Mouse (Mus musculus) thymus, postnatal 36 days (tissue): Measurements from ENCODE around the gene Radil.

ENCODE experiments used
- DNase-seq, 2 experiments: peaks; one replicate each; pipeline ENCODE4 v3.0.0; 2022; ENCODE audit warnings: mixed read lengths in 2 of 2

Gene Radil

DNA sequence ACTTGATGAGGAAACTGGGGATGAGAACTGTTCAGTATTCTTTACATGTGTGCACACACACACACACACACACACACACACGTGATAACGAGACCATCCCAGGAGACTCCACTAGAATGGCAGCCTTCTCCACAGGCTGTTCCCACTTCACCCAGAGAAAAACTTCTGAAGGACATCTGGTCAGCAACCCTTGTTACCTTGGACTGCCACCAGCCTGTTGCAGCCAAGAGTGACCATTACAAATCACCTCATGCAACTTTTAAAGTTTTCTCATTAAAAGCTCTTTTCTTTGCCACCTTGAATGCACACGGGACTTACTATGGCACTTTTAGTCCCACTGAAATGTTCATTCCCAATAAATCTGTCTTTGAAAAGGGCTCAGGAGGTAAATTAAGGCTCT, 13.6 kb downstream of the Radil start:
- DNase-seq, result no peak

DNA sequence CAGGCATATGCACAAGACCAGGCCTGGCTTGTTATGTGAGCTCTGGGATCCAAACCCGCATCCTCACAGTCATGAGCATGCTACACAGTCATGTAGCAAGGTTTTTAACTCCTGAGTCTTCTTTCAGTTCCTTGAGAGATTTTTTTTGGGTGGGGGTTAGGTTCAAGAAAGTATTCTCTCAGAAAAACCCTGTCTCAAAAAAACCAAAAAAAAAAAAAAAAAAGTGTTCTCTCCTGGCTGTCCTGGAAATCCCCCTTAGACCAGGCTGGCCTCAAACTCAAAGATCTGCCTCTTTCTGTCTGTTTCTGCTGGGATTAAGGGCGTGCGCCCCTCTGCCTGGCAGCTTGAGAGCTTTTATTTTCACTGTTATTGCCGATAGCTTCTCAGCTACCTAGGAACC, 15.5 kb downstream of the Radil start:
- DNase-seq, result no peak

DNA sequence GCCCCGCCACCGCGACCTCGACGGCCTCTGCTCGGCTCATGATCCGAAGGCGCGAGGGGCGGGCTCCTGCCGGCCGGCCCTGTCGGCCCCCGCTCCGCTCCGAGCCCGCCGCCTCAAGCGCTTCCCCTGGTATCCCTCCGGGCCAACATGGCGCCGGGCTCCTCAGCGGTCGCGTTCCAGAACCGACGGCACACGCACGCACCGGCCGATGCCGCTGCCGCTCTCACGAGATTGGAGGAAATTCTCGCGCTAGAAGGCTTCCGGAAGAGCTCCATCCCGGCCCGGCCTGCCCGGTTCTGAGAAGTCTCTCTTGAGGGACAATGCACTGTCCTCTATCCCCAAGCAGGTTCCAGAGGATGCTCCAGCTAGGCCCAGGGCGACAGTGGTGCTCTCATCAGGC, 21.0 kb downstream of the Radil start, which contains the start of gene Papolb:
Gene Papolb, minus strand, starts transcription at position 162 of the 400 bp plus-strand sequence.
- DNase-seq, result no peak

GRCm38 (mm10) chr5:142524711-142525464, 26.0 kb downstream of the Radil start:
- DNase-seq, result no peak

DNA sequence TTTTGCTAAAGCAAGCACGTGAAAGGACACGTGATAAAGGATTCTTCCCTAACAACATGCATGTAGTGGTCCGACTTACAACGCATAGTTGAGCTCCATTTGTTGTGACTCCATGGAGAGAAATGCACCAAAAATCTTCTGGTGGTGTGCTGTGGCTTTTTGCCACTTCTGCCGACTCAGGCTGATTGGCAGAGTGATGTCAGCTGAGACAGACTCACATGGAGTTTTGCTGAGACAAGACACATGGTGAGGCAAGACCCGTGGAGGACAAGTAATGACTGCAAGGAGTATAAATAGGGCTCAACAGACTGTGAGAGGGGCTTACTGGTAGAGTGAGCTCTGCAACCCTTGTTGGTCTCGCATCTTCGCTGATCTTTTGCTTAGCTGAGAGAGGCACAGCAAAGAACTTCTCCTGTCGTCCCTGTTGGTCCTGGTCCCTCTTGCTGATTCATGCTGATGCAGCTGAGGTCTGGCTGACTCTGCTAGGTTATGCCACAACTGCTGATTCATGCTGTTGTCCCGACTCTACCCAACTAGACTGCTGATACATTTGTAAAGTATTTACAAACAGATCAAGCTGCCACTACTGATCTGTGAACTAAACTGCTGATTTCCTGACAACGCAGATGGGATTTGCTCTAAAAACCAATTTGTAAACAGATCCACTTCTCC, 29.6 kb downstream of the Radil start:
- DNase-seq, result no peak

- DNase-seq, result no peak
These were observed 30.5 kb downstream of the Radil start for GRCm38 (mm10) chr5:142520360-142520759.

DNA sequence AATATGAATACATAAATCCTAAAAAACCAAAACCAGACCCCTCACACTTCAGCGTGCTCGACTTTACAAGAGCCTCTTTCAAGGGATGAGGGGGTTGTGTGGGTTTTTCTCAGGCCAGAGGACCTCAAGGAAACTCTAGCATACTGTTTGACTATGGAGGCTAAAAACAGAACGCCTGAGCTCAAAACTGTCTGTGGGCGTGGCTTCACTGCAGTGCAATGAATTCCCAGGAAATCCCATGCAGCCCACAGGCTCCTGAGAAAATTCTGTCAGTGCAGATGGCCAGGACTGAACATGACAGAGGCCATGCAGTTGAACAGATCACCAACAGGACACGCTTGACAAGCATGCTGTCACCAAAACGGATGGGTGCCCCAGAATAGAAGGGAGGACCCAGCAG, 31.9 kb downstream of the Radil start:
- DNase-seq, result no peak

GRCm38 (mm10) chr5:142512112-142512511, 38.8 kb downstream of the Radil start:
- DNase-seq, result no peak

DNA sequence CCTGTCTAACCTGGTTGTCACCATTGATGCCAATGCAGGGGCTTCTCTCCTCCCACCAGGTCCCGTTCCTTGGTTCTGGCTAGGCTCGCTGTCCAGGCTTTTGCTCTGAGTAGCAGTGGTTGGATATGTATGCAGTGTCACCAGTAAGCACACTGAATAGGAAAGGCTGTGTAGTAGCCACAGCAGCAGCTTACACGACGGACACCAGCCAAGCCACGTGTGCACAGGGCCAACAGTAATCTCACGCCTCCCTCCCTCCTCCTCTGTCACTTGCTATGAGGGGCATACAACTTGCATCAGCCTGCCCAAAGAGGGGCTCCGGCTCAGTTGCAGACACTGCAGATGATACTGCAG, 40.9 kb downstream of the Radil start:
- DNase-seq, result no peak

- DNase-seq, result no peak
These were observed 41.5 kb downstream of the Radil start for GRCm38 (mm10) chr5:142509141-142510060.

- DNase-seq, result no peak
These were observed 45.0 kb downstream of the Radil start for GRCm38 (mm10) chr5:142505695-142506423.

- DNase-seq, result no peak
These were observed 46.7 kb downstream of the Radil start for GRCm38 (mm10) chr5:142504175-142504574.

- DNase-seq, result peak; percentile 47 to 51
These were observed 48.5 kb downstream of the Radil start for GRCm38 (mm10) chr5:142502414-142502813.

GRCm38 (mm10) chr5:142500918-142501317, 50.0 kb downstream of the Radil start:
- DNase-seq, result peak; percentile 7 to 22

GRCm38 (mm10) chr5:142498964-142499363, 51.9 kb downstream of the Radil start:
- peak in 1 of 2 experiments; percentile 14 for DNase-seq

DNA sequence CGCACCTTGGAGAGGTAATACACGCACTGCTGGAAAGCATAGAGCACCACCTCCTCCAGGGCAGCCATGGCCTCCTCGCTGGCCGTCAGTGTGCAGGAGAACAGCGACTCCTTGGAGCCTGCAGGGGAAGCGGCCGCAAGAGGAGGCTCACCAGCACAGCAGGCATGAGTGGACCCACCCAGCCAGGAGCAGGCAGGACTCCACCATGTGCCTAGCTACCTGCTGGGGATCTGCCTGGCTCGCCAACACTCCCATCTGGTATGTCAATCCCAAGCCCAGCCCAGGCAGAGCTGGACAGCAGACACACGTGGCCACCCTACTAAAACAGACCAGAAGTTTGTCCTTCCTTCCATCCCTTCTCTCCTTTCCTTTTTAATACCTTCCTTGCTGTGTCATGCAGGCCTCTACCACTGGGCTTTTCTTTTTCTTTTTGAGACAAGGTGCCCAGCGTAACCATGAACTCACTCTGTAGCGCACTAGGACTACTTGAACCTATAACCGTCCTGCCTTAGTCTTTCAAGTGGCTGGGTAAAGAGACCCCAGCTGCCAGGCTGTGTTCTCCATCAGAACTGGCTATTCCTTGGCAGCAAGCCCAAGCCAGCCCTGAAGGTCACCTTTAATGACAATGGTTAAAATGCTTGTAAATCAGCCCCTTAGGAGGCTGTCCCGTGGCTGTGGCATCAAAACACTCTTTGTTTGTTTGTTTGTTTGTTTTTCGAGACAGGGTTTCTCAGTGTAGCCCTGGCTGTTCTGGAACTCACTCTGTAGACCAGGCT, 55.4 kb downstream of the Radil start:
- DNase-seq, result no peak

DNA sequence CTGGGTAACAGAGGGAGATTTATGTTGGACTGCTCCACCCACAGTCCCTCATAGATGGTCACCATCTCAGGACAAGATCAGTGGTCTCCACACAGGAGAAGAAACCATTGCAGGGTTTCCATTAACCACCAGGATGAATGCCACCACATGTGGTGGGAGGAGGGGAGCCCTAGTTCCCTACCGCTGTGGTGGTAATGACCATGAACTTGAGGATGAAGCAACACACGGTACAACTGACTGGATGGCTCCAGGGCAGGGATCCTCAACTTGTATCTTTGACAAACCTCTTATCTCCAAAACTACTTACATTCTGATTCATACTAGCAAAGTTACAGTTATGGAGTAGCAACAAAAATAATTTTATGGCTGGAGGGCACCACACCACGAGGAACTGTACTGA, 57.6 kb downstream of the Radil start:
- no peak for DNase-seq

DNA sequence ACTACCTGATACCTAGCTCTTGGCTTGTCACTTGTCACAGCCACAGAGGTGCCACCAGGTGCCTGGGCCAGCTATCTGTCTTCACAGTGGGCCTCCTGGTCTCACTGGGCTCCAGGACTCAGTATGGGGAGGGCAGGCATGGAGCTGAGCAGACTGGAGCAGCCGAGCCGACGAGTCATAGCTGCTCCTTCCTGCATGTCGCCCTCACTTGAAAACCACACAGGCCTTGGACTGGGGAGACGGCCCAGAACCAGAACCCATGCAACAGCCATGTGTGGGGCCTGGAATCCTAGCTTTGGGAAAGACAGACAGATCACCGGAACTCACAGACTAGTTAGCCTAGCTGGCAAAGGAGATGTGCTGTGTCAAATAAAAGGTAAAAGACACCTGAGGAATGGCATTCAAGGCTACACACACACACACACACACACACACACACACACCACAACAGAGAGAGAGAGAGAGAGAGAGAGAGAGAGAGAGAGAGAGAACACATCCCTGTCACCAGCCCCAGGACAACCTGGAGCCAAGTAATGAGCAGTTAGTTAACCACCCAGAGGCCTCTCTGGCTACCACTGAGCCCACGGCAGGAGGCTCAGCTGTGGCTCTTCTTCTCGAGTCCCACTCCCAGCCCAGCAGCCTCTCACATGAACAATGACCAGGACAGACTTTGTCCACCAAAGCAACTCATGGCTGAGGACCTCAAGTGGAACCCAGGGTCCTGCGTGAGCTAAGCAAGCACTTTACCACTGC, 60.8 kb downstream of the Radil start:
- no peak for DNase-seq

GRCm38 (mm10) chr5:142486654-142487053, 64.2 kb downstream of the Radil start:
- no peak for DNase-seq

- DNase-seq, result no peak
These were observed 67.3 kb downstream of the Radil start for GRCm38 (mm10) chr5:142483581-142483980.

GRCm38 (mm10) chr5:142482512-142482911, 68.4 kb downstream of the Radil start:
- DNase-seq, result peak; percentile 29 to 45
